Mouse (Mus musculus): Measurements from ENCODE around the gene BC025920.

GRCm38 (mm10) chr10:81656174-81656573 lies 50.1 kb downstream of the BC025920 start:
- no peak for TF ChIP-seq CTCF (IDR thresholded peaks at IDR 0.05; ENCODE audit: borderline replicate concordance, insufficient read depth, low read depth, low read length)
- no peak for TF ChIP-seq POLR2A (IDR thresholded peaks at IDR 0.05; ENCODE audit: borderline replicate concordance, insufficient read depth, low read length)

All from cerebellum, adult 2 months (tissue).